Mouse (Mus musculus) limb, embryonic 15.5 days (tissue): ENCODE measurements around the gene Ncf4. TPM values are rescaled to one million over a fixed set of nuclear protein-coding genes. Genes with fewer than 3 reads are reported as not detected.

Experiments used
- ATAC-seq: fragments of 200-750 bp; cut with Nextera tagmentation; 2 replicates; pipeline ENCODE4 v1.8.0; 2017; ENCODE audit warnings: low read depth, moderate TSS enrichment; ENCODE audit not compliant: insufficient number of reproducible peaks, low FRiP score, low TSS enrichment
- H3K27ac ChIP-seq: fragments of 300-500 bp; sonication (generic); 2 replicates; pipeline ENCODE4 v1.5.1; 2015; ENCODE audit warnings: moderate library complexity, mild to moderate bottlenecking, inconsistent platforms
- H3K27me3 ChIP-seq: fragments of 300-500 bp; sonication (generic); 2 replicates; pipeline ENCODE4 v1.6.1; 2015; ENCODE audit warnings: inconsistent platforms
- H3K36me3 ChIP-seq: fragments of 300-500 bp; sonication (generic); 2 replicates; pipeline ENCODE4 v1.6.1; 2015; ENCODE audit warnings: inconsistent platforms
- H3K4me1 ChIP-seq: fragments of 300-500 bp; sonication (generic); 2 replicates; pipeline ENCODE4 v1.6.1; 2015; ENCODE audit warnings: inconsistent platforms
- H3K4me2 ChIP-seq: fragments of 300-500 bp; sonication (generic); 2 replicates; pipeline ENCODE4 v1.6.1; 2015; ENCODE audit warnings: mild to moderate bottlenecking, inconsistent platforms
- H3K4me3 ChIP-seq: fragments of 300-500 bp; sonication (generic); 2 replicates; pipeline ENCODE4 v1.5.1; 2015; ENCODE audit warnings: mild to moderate bottlenecking, inconsistent platforms
- H3K9ac ChIP-seq: fragments of 300-500 bp; sonication (generic); 2 replicates; pipeline ENCODE4 v1.6.1; 2015; ENCODE audit warnings: inconsistent platforms
- H3K9me3 ChIP-seq: fragments of 300-500 bp; sonication (generic); 2 replicates; pipeline ENCODE4 v1.6.1; 2016; ENCODE audit warnings: inconsistent platforms
- WGBS: fragments of 180-500 bp; shearing (Covaris S2); methylation state at CpG from one replicate; pipeline ENCODE4 v1.1.7; 2015; 5-methylcytosine and 5-hydroxymethylcytosine counted together
- microRNA-seq: library from miRNA; unstranded; fragments of <30 nt; microRNA quantifications from one replicate; pipeline ENCODE4, GENCODE M21; 2016
- polyA plus RNA-seq: library from polyadenylated mRNA; unstranded; fragments of >200 nt; fragmentation: Nextera tagmentation; extraction: Ambion mirVana; gene quantifications from 2 replicates; pipeline ENCODE4 v1.2.1, GENCODE M21; 2015

The Ncf4 gene
- polyA plus RNA-seq, 1 experiment from 2014 or later, result 3.2 TPM

DNA sequence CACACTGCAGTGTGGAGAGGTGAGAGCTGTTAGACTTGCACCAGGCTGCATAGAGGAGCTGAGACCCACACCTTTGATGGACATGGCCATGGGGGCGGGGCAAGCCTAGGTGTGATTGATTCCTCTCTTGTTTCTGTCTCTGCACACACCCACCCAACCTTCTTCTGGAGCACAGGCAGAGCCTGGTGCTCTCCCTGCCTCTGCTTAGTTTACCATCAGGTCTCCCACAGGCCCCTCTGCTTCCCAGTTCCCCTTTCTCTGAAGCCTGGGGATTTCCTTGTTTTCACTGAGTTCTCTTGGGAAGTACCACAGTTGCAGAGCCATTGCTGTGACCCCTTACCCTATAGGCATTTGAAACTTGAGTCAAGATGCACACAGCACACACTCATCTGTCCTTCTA, 54.0 kb downstream of the Ncf4 start:
- H3K4me3 ChIP-seq, result no peak overlapping the region
- H3K27me3 ChIP-seq, result no peaks in the 10 kb centered on the region
- no peaks in the 10 kb centered on the region for H3K9me3 ChIP-seq
- no peak overlapping the region for H3K9ac ChIP-seq
- no peak for ATAC-seq
- 75% methylated on average over 1 of the region's 1 CpGs for WGBS
- H3K4me2 ChIP-seq, result no peak overlapping the region
- no peaks in the 10 kb centered on the region for H3K36me3 ChIP-seq
- H3K27ac ChIP-seq, result no peak overlapping the region
- H3K4me1 ChIP-seq, result no peaks in the 10 kb centered on the region

DNA sequence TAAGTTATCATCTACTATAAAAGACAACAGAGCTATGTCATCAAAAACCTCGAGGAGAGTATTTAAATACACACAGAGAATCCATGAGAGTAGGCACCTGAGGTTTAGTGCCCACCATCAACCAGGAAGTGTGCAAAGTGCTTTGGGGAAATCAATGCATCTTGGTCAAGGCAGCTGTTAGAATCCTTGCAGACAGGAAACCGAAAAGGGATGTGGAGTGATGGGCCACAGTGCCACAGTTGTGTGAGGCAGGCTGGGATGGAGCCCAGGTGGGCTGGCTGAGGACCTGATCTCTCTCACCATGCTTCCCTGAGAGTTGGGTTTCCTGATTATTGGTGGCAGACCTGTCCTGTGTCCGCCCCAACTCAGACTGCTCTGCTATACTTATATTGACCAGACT, 55.0 kb downstream of the Ncf4 start:
- Histone ChIP-seq H3K27me3 (no peaks in the 10 kb centered on the region), H3K9me3 (no peaks in the 10 kb centered on the region), H3K4me2 (no peak overlapping the region), H3K4me1 (no peaks in the 10 kb centered on the region), H3K36me3 (no peaks in the 10 kb centered on the region), H3K4me3 (no peak overlapping the region), H3K9ac (no peak overlapping the region), H3K27ac (no peak overlapping the region)
- ATAC-seq, result no peak
- WGBS, result 60% methylated on average over 3 of the region's 3 CpGs

DNA sequence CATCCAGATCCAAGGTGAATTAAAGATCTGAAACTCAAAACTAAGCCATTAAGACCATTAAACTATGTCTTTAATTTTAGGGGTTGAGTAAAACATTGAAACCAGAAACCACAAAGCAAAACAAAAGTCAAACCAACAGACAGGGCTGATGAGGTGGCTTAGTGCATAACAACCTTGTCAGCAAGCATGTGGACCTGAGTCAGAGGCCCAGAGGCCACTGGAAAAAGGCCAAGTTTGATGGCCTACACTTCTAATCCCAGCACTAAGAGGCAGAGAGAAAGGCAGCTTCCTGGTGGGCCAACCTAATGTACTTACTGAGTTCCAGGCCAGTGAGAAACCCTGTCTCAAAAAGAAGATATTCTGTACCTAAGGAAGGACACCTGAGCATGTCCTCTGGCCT, 56.2 kb downstream of the Ncf4 start:
- Histone ChIP-seq H3K36me3 (no peaks in the 10 kb centered on the region), H3K9ac (no peak overlapping the region), H3K27me3 (no peaks in the 10 kb centered on the region), H3K4me2 (no peak overlapping the region), H3K27ac (no peak overlapping the region), H3K4me3 (no peak overlapping the region), H3K9me3 (no peaks in the 10 kb centered on the region), H3K4me1 (no peaks in the 10 kb centered on the region)
- ATAC-seq, result no peak

DNA sequence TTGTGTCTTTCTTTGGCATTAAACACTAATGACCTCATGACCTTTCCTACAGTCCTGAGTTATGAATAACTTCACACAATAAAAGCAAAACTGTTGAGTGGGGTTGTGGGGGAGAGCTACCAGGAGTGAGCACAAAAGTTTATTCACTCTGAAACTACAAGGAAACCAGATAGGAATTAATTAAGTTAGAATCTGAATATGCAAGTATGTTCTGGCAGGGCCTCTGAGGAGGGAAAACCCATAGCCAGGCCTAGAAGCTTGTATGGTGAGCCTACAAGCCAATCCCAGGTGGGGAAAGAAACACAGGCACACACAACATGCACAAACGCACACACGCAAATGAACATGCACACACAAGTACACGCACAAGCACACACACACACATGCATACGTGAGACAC, 58.1 kb downstream of the Ncf4 start:
- no peaks in the 10 kb centered on the region for H3K9me3 ChIP-seq
- no peaks in the 10 kb centered on the region for H3K36me3 ChIP-seq
- no peak overlapping the region for H3K9ac ChIP-seq
- no peak for ATAC-seq
- WGBS, result 97% methylated on average over 4 of the region's 4 CpGs
- H3K27ac ChIP-seq, result no peak overlapping the region
- no peak overlapping the region for H3K4me2 ChIP-seq
- no peak overlapping the region for H3K4me3 ChIP-seq
- no peaks in the 10 kb centered on the region for H3K4me1 ChIP-seq
- no peaks in the 10 kb centered on the region for H3K27me3 ChIP-seq

DNA sequence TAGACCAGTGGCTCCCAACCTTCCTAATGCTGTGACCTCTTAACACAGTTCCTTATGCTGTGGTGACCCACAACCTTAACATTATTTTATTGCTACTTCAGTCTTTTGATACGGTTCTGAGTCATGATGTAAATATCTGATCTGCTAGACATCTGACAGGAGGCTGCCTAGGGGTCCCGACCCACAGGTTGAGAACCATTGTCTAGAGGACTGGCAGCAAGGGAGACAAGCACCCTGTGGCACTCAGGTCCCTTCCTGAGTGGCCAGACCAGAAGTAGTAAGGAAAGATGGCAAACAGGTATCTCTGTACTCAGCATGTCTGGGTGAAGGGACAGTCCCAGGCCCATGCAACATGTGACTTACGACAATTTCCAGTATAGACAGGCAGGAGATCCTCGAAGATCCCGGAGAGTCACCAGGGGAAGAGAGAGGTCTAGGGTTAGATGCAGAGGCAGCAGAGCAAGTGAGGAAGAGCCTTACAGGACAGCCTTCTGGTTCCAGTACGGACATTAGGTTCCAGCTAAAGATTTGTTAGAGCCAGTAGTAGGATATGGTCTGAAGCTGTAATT, 59.1 kb downstream of the Ncf4 start:
- H3K9ac ChIP-seq, result no peak overlapping the region
- H3K4me3 ChIP-seq, result no peak overlapping the region
- no peaks in the 10 kb centered on the region for H3K9me3 ChIP-seq
- H3K27me3 ChIP-seq, result no peaks in the 10 kb centered on the region
- no peaks in the 10 kb centered on the region for H3K4me1 ChIP-seq
- H3K4me2 ChIP-seq, result no peak overlapping the region
- WGBS, result 84% methylated on average over 6 of the region's 6 CpGs
- no peaks in the 10 kb centered on the region for H3K36me3 ChIP-seq
- H3K27ac ChIP-seq, result no peak overlapping the region
- no peak for ATAC-seq

DNA sequence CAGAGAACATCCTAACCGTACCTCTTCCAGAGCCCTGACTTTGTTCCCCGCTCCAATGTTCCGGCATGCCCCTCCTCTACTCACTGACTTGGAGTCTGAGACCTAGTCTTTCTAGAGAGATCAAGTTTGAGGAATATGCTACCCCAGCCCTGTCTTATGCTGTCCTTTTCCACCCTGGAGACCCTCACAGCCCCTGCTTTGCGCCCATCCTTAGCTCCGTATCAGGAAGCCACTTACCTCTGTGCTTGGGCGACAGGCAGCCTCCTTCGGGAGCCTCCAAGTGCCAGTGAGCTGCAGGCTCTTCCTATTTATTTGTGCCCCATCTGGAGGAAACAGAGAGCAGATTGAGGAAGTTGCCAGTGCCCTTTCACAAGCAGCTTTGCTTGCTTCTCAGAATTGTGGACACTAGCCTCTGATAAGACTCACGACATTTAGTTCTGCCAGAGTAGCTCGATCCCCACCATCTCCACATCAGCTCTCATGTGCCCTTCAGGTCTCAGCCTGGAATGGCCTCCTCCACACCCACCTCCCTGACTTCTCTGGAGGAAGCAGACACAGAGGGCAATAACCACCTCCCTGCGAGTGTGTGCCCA, 60.8 kb downstream of the Ncf4 start, which contains the start of gene Csf2rb2:
Gene Csf2rb2, minus strand, starts transcription at position 381 of the 593 bp plus-strand sequence.
- Histone ChIP-seq H3K4me3 (no peak within 1 kb of the TSS), H3K4me1 (no peaks in the 10 kb centered on the region), H3K27me3 (no peaks in the 10 kb centered on the region), H3K9me3 (no peaks in the 10 kb centered on the region), H3K27ac (no peak within 1 kb of the TSS), H3K36me3 (no peaks in the 10 kb centered on the region), H3K9ac (no peak within 1 kb of the TSS), H3K4me2 (no peak within 1 kb of the TSS)
- WGBS, result 69% methylated on average over 10 of the region's 10 CpGs
- no peak for ATAC-seq

DNA sequence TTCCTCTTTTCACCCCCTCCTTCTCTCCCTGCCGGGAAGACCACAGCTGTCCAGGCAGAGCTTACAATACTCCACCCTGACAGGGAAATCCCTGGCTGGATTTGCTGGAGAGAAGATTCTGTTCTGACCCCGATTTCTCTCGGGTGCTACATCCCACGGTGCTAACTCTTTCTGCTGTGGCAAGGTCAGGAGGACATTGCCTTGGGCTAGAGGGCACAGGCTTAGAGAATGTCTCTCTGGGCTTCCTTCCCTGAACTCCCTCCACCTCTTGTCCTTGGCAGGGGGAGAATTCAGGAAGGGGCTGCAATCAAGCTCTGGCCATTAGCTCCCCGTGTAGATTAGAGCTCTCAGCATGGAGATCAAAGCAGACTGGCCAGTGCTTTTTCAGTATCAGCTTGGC, 65.3 kb downstream of the Ncf4 start:
- Histone ChIP-seq H3K27me3 (no peaks in the 10 kb centered on the region), H3K36me3 (no peaks in the 10 kb centered on the region), H3K4me1 (no peaks in the 10 kb centered on the region), H3K9ac (no peak overlapping the region), H3K27ac (no peak overlapping the region), H3K4me3 (no peak overlapping the region), H3K9me3 (no peaks in the 10 kb centered on the region), H3K4me2 (no peak overlapping the region)
- no peak for ATAC-seq
- 18% methylated on average over 5 of the region's 5 CpGs for WGBS

DNA sequence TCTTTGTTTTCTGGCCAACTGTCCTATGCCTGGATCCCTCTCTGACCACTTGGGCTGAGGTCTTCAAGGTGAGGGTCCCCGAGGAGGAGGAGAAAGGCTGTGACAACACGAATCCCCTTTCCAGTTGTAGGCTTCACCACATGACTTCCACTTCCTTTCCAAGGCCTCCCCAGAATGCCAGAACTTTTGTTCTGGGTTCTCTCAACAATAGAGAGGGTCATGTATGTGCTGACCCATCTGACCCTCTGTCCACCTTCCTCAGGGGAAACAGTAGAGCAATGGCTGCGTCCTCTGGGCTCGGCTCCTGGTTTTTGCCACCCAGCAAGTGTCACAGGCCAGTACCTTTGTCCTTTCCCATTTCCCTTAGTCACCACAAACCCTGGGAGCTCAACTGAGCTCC, 66.4 kb downstream of the Ncf4 start:
- WGBS, result 76% methylated on average over 4 of the region's 4 CpGs
- no peaks in the 10 kb centered on the region for H3K4me1 ChIP-seq
- no peaks in the 10 kb centered on the region for H3K9me3 ChIP-seq
- no peak overlapping the region for H3K4me3 ChIP-seq
- no peak overlapping the region for H3K9ac ChIP-seq
- no peaks in the 10 kb centered on the region for H3K36me3 ChIP-seq
- H3K4me2 ChIP-seq, result no peak overlapping the region
- H3K27ac ChIP-seq, result no peak overlapping the region
- ATAC-seq, result no peak
- no peaks in the 10 kb centered on the region for H3K27me3 ChIP-seq

Small RNA genes within 50 kb of the gene (microRNA-seq; reads per million reads assigned to microRNA genes)
- gene Mir7676-1, result not detected

Other genes with a start within 250 kb of the Ncf4 start
- gene Cacng2, start 124.8 kb upstream of the Ncf4 start, polyA plus RNA-seq, result 0.04 TPM in 1 of 2 replicates, not detected in the other
- 75.7 and 83.1 TPM in 2 replicates for gene Ift27, start 70.7 kb upstream of the Ncf4 start, polyA plus RNA-seq
- 0.15 and 0.48 TPM in 2 replicates for gene Pvalb, start 38.4 kb upstream of the Ncf4 start, polyA plus RNA-seq
- gene Csf2rb2, start 60.9 kb downstream of the Ncf4 start, polyA plus RNA-seq, result 0.70 and 1.1 TPM in 2 replicates
- gene Csf2rb, start 81.0 kb downstream of the Ncf4 start, polyA plus RNA-seq, result 5.6 and 6.0 TPM in 2 replicates
- not detected in 2 replicates for gene Tex33, start 151.1 kb downstream of the Ncf4 start, polyA plus RNA-seq
- 15.4 and 17.1 TPM in 2 replicates for gene Tst, start 161.1 kb downstream of the Ncf4 start, polyA plus RNA-seq
- gene Mpst, start 161.6 kb downstream of the Ncf4 start, polyA plus RNA-seq, result 2.1 and 2.4 TPM in 2 replicates
- 45.3 and 45.7 TPM in 2 replicates for gene Kctd17, start 183.8 kb downstream of the Ncf4 start, polyA plus RNA-seq
- gene Tmprss6, start 223.8 kb downstream of the Ncf4 start, polyA plus RNA-seq, result 0.24 and 0.83 TPM in 2 replicates